Mouse (Mus musculus): ENCODE results near the gene Sema3a.

Gene Sema3a

DNA sequence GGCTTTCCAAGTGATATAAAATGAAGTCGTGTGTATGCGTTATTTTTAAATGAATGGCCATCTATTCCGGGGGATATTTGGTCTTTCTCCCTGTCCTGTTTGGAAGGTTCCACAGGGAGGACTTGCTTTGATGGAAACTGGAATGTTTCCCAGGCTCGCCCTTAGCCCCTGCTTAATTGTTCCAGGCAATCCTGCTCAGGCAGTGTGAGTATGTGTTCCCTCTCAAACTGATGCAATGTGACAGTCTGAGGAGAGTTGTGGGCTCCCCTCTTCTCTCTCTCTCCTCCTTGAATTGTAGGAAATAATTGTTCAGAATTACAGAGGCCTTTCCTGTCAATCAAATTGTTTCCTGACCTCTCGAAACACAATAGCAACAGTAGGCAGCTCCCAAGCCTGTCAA is 202.1 kb downstream of the Sema3a start:
- DNase-seq: no peak

DNA sequence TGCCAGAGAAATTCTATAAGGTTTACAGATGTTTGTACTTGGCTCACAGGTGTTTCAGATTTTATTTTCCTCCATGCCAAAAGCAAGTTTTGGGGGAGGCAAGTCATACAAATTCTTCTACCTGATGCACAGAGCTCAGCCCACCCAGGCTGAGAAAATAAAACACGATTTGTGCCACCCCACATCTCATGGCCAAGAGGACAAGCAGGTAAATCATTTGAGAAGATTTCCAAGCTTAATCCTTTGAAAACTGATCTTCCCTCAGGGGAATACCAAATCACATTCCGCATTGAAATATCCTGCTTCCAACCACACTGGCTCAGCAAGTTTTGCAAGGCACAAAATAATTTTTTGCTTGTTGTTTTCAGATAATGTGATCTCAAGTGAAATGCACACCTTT is 206.2 kb downstream of the Sema3a start:
- no peak for DNase-seq

DNA sequence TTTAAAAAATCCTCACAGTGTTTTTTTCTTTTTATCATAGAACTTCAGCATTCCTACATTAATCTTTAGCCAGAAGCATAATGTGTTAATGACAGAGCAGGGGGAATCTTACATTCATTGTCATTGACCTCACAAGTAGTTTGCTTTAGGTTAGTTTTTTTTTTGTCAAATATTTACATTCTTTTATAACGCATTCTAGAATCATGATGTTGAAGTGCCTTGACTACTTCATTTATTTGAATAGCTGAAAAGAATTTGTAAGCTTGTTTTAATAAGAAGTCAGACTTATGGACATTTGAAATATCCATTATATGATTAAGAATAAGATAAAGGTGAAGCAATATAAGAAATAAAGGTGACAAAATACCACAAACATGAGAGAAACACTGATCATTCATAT is 212.5 kb downstream of the Sema3a start:
- DNase-seq: no peak

DNA sequence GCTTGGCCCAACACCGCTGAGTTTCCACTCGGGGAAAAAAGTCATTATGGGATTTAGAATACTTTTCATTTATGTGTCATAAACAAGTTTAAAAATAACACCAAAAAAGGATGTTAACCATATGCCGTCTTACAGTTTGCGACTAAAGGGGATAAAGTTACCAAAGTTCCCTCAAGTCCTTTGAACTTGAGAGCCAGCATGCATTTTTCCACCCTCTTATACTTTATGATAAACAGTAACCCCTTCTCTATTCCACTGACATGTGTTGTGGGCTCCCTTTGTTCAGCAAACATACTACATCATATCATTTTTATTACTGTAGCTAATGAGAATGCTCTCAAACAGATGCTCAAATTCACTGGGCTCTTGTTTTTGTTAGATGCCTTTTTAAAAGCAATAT is 221.9 kb downstream of the Sema3a start:
- DNase-seq: no peak

DNA sequence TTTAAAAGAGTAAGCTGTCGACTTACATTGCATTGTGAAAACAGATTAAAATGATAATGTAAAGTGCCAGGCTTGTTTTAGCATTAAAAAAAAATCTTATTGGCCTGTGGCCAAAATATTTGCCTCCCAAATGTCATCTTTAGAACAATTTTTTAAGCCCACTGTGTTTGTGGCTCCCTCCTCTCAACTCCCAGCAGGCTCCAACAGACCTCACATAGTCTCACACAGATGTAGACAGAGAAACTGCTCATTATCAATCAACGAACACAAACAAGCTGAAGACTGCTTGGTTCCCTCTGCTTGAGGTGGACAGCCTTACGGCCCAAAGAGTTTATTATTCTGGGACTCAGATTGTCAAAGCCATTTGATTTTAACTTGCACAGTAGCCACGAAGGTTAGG is 226.4 kb downstream of the Sema3a start:
- no peak for DNase-seq

DNA sequence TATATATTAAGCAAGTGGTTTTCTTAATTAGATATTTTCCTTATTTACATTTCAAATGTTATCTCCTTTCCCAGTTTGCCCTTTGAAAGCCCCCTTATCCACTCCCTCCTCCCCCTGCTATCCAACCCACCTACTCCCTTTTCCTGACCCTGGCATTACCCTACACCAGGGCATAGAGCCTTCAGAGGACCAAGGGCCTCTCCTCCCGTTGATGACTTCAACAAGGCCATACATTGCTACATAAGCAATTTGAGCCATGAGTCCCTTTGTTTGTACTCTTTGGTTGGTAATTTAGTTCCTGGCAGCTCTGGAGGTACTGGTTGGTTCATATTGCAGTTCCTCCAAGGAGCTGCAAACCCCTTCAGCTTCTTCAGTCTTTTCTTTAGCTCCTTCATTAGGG is 227.8 kb downstream of the Sema3a start:
- no peak for DNase-seq

DNA sequence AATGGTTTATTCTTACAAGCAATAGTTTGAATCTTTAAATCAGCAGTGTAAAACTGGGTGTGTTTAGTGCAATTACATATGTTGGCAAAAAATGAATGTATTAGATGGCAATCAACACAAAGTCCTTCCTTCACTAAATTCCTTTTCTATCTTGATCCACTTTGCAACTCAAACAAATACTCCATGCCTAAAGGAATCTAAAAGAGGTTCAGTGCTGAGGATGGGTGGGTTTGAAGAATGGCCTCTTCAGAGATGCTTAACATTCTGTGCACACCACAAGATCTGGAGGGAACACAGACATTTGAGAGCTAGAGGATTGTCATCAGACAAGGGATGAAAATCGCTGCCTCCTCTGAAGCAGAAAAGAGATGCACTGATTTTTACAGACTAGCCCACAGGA is 228.3 kb downstream of the Sema3a start:
- DNase-seq: no peak

DNA sequence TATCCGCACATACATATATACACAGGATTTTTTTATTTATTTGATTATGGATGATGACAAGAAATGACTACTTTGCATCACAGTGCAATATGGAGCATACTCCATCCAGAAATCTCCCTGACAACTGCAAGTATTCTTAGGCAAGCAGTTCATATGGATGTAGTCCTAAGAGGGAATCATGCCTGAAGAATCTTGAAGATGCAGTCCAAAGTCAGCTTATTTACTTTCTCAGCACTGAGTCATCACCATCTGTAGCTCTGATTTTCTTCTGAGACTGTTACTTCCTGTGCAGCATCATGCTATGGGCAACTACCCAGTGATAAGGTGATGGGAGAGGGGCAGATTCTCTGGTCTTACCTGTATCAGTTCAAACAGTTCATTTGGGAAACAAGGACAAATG is 229.7 kb downstream of the Sema3a start:
- DNase-seq: no peak

DNA sequence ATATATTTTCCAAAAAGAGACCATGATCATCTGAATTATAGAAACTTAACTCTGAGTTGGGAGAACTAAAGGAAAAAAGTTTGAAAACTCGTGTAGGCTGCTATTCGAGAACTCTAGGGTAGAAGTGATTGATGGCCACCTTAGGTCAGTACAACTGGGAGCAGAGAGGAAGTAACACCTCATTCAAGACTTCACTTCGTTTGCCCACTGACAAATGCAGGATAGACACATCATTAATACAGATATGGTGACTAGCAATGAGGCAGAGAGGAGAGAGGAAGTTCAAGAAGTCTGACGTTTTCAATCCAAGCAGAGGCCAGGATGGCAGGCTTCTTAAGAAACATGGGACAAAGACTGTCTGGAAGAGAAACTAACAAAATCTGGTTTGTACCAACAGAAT is 233.6 kb downstream of the Sema3a start:
- no peak for DNase-seq

DNA sequence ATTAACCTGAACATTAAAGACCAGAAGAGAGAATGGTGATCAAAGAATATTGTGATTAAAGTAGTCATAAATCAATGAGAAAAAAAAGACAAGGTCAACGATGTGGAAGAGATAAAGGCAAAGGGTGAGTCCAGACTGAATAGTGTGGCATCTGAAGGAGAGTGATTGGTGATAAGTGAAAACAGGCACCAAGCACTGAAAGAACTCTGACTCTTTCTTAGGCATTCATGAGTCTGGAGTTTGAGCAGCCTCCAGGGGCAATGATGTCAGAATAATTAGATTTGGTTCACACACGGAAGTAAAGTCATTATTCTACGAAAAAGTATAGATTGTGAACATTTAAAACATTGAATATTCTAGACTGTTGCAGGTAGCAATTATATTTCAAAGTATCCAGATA is 235.5 kb downstream of the Sema3a start:
- DNase-seq: no peak

DNA sequence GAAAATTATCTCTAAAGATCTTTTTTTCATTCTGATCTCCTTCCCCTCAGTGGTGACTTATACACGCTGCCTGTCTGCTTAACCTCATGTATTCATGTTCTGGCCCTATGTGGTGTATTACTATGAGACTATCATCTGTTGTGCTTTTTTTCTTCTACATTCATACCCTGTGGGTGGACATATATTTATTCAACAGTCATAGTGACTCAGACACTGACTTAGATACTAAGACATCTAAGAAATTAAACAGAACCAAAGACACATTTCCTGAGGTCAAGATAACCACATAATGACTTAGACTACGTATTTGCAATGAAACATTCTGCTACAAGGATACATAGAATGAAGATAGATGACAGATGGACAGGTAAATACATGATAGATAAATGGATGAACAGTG is 239.9 kb downstream of the Sema3a start:
- no peak for DNase-seq

DNA sequence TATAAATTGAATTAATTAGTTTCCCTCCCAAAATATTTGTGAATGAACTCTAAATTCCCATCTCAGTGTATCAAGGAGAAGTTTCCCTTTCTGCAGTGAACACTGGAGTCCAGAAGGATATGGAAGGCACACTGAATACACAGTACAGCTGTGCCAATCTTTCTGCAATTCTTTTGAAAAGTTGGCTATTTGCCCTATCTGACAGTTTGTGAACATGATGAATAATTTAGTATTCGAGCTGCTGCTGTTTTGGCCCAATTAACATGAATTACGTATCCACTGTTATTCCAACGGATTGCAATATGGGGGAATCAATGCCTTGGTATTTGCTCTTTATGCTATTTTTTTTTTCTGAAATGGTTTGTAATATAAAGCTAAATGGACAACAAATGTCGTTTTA is 254.0 kb downstream of the Sema3a start:
- no peak for DNase-seq

DNA sequence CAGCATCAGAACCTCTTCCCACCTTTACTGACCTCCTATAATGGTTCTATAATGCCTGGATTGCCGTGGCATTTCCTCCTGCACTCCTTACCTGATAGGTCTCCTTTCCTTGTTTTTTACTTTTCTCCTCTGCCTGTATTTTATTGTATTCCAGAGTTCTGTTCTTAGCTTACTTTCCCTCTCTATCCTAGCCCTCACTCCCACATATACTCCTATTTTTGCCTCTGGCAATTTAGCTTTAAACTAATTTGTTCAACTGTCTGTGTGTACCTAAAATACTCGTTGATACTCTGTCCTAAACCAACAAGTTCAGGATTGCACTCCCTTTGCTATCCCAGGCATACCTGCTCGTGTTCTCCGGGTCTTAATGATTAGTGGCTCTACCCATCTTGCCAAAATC is 258.8 kb downstream of the Sema3a start:
- DNase-seq: no peak

DNA sequence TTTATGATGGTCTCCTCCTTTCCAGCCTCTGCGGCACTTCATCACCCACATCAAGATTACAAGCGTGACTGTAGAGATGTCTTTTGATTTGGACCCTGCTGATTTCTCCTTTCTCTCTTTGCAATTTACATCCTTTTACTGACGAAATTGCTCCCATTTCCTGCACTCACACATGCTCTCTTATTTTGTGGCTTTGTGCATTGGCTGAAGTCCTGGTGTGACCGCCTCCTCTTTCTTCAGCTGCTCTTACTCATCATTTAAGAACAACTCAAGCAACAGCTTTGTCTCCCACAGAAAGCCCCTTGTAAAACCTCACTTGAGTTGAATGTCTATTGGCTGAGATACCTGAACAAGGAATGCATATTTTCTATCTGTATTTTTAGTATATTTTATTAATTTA is 259.5 kb downstream of the Sema3a start:
- no peak for DNase-seq

DNA sequence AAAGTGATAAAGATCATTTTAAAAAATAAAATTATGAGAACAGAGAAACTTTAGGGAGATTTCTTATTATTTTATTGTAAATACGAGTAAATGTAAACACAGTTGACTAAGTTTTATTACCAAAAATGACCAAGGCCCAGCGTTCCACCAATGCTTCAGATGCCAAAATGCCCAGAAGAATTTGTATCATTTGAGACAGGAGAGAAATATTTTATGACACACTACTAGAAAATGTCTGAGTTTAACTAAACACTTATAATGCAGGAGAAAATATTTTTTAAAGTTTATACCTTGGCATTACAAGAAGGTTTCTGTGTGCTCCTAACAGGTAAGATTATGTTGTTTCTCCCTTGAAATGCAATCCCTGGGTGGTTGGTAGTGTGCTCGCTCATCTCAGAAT is 261.4 kb downstream of the Sema3a start:
- no peak for DNase-seq

DNA sequence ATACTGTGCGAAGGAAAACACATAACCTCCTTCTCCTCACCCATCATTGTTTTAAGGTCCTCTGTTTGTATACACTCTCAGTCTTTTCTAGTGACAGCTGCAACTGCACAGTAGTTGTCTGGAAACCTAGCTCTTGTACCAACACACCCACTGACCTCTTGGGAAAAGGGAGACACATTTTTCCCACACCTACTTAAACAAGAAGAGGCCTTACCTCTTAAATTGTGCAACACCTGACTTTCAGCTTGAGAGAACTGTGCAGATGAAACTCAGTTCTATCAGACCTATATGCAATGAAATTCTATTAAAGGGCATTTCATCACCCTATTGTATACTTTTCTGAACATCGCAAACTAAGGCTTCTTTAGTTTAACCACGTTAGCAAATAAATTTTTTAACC is 262.5 kb downstream of the Sema3a start:
- DNase-seq: no peak

DNA sequence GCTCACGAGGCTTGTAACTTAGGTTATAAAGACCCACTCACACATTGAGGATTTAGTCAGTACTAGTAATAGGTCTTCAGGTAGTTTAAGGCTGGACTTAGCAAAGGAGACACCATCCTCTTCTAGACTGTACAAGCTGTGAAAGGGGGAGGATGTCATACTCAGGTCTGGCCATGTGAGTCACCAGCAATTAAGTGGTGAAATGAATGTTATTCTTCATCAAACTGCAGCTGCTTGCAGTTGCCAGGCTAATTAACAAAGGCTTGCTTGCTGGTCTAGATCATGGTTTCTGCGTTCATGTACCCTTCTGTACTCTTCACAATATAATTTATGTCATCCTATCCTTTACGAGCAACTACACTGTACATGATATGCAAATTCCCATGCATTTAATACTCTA is 264.8 kb downstream of the Sema3a start:
- DNase-seq: no peak

DNA sequence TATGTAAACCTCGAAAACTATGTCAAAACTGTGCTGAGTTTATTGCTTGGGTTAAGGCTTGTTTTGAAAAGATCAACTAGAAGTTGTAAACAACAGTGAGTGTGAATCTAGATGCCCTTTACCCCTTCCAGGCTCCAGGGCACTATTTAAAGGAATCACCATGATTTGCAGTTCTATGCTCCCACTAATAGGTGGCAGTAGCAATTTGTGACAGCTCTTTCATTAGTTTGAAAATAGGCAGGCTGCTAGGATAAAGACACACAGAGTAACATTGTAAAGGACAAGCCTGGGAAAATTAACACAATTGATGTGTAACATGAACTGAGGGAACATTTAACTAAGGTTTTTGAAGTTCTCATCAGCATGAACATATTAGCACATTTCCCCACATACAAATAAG is 280.2 kb downstream of the Sema3a start:
- DNase-seq: no peak

DNA sequence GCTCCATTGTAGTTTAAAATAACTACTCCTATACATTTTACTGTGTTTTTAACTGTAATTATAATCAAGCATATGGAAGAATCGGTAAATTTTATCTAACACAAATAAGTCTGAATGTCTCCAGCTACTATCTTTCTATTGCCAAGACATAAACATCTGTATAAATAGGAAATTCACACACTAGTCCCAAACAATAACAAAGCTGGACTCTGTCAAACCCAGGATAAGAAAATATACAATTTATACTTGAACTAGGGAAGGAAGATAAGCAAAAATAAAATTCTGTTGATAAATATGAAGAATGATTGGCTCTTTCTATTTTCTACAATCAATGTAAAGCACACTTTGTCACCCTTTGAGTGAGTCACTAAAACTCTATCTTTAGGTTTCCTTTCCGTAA is 280.9 kb downstream of the Sema3a start:
- DNase-seq: no peak

DNA sequence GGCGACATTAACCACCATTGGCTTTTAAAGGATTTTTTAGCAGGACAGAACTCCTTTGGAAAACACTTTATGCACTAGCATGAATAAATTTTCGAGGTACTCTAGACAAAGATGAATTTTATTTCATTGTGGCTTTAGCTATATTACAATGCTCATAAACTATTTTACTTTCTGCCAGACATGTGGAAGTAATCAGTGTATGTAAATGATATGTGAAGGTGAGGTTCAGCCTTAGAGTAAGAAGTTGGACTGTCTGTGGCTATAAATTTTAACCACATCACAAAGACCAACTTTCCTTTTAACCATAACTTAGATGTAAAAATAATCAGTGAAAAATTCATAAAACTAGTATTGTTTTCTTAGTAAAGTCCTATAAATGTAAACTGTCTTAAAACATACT is 286.7 kb downstream of the Sema3a start:
- no peak for DNase-seq

DNA sequence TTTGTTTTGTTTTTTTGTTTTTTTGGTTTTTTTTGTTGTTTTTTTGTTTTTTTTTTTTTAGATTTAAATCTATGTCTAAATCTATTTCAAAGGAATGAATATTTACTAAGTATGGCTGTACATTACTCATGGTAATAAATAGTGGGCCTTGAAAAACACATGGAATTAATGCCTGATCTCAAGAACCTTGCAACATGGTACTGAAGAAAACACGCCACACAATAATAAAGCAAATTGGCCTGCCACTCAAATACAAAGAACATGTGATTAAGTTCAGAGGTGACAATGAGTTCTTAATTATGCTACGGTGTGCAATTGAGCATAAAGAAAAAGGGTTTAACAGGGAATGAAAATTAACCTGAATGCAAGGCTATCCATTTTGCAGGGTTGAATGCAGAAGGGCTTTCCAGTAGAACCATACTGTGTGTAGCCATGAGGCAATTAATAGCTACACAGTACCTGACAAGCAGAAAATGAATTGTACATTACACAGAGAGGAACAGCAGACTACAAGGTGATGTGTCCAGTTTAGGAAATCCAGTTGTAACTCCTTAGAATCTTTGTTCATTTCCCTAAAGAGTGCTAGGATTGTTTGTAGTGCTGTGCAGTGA is 288.8 kb downstream of the Sema3a start:
- DNase-seq: no peak

DNA sequence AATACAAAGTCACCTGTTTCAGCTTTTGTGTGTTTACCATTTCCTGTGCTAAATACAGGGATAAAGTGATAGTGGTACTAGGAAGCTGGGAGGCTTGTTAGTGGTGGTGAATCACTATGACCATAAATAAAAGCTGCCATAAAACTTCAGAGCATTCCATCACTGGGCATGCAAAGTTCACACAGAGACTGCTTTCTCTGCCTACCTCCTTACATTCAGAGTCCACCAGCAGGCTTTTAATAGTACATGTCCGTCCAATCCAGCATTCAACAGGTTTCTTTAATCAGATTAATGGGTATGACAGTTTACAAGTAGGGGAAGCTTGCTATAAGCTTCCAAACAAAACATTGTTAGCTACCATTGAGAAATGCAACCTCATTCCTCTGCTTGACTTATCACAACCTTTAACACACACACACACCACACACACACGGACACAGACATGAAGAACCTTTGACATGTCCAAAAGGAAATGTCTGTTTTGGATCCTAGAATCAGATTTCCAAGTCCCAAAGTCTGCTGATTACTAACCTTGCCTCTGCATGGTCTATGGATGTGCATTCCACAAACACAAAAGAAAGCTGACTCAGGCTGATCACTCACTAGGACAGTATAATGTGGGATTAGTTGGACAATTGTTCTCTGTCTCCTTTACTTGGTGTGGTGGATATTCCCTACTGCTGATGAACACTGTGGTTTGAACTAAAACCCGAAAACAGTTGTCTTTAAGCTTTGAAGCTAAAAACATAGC is 291.9 kb downstream of the Sema3a start:
- no peak for DNase-seq

DNA sequence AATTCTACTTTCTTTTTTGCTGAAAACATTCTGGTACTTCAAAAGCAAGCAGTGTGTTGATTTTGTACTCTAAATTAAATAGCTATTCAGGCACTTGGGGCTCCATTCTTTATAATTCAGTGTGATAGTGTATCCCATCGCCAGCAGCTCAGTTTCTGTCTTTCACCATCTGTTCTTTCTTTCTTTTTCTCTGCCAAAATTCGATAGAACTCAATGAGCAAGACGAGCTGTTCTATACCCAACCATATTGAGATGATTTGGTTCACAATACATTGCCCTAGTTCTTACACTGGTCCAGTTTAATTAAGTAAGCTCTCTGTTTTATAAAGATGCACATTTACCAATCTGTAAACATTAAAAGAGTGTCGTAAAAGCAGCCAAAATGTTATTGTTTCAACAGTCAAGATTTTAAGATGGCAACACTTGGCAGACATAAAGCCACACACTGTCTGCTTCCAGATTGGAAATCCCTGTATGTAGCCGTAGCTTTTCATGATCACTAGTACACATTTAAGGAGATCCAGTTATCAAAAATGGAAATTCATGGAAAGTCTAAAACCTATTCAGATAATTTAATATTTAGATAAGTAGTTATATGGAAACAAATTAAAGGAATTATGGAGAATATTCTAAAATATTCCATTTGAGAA is 296.2 kb downstream of the Sema3a start:
- DNase-seq: no peak

DNA sequence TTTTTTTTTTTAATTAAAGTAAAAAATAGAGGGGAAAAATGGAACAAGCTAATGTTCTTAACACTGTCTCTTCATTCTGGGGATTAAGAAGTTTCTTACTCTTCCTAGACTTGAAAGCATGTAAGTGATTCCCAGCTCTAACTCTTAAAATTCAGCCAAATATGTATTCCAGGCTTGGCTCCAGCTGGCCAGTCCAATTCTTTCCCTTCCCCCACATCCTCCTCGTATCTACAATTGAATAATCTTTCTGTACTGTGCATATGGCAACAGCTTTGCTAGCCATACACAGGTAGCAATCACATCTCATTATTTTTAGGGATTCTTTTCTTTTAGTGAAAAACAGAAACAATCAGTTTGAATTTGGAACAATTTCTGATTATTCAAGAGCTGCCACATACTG is 303.5 kb downstream of the Sema3a start:
- no peak for DNase-seq

DNA sequence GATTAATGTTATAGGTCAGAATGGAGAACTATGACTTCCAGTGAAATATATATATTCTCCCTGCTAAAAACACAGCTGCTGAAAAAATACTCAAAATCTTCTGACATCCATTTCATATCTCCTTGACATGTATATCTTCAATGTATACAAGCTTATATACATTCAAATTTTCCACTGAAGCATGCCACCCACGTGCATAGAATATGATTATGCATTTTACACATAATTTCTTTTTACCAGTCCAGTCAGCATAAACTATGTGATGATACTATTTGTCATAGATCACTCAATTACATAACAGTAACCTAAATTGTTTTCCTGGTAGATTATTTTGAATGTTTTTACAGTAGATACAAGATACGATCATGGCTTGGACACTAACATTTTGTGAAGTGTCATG is 306.6 kb downstream of the Sema3a start:
- DNase-seq: no peak
